10 mouse cellular contexts compared by ENCODE assay signal in genomic region chr11:46848221-46848971, GRCm38 (mm10). TPM values are rescaled to one million over a fixed set of nuclear protein-coding genes. Genes with fewer than 3 reads are reported as not detected.
A peak's percentile ranks its signal among the peaks of the same experiment; 100 is the strongest.
DNase-seq lines count a peak whose midpoint lies in the region; ATAC-seq lines count a peak whose summit lies in the region.
"Had no signal": no experiment of that assay in that cellular context is flagged by ENCODE, and none has a peak within 500 bp of the region (broad histone marks: within the 10 kb centered on the region; RNA-seq: fewer than 3 reads in every experiment).

No protein-coding gene starts in this region.

- H3K9ac ChIP-seq in forebrain, embryonic 15.5 days (replicated peaks) = no peak overlapping the region
- H3K9ac ChIP-seq in stomach, embryonic 16.5 days (ENCODE audit: low read length) = no peak overlapping the region
- H3K9ac ChIP-seq: embryonic facial prominence, embryonic 13.5 days; limb, embryonic 15.5 days had no signal

- 28% methylated on average over 8 of the region's 8 CpGs for WGBS in forebrain, embryonic 15.5 days
- WGBS in stomach, embryonic 16.5 days = 31% methylated on average over 8 of the region's 8 CpGs

- no peaks in the 10 kb centered on the region for H3K9me3 ChIP-seq in forebrain, embryonic 15.5 days
- no peaks in the 10 kb centered on the region for H3K9me3 ChIP-seq in stomach, embryonic 16.5 days (replicated peaks; ENCODE audit: control insufficient read depth, low read length)
- H3K9me3 ChIP-seq: embryonic facial prominence, embryonic 13.5 days; limb, embryonic 15.5 days had no signal

- 0 out of 2 replicates have a peak, but pooled peaks cover 2% of the 10 kb centered on the region for H3K4me1 ChIP-seq in forebrain, embryonic 15.5 days
- no peaks in the 10 kb centered on the region for H3K4me1 ChIP-seq in stomach, embryonic 16.5 days (ENCODE audit: control insufficient read depth, insufficient read depth, low read length)

- H3K27me3 ChIP-seq in forebrain, embryonic 15.5 days = no peaks in the 10 kb centered on the region
- H3K27me3 ChIP-seq in stomach, embryonic 16.5 days (ENCODE audit: control insufficient read depth, insufficient read depth, low read length) = no peaks in the 10 kb centered on the region
- H3K27me3 ChIP-seq: embryonic facial prominence, embryonic 13.5 days; limb, embryonic 15.5 days had no signal

- DNase-seq in cerebellum, postnatal 14 days = peak; percentile 22 to 31
- no peak for DNase-seq in cerebellum, adult 18-20 months
- DNase-seq in 3T3-L1 (ENCODE audit: low read depth, low spot score) = peak; percentile 12
- peak; percentile 21 to 47 for DNase-seq in layer of hippocampus, postnatal 10 days (ENCODE audit: low spot score in 2 of 2)
- DNase-seq in adrenal gland, adult 8-10 months = no peak
- no peak for DNase-seq in yolk sac, embryonic 10.5 days (ENCODE audit: low spot score)

- H3K4me3 ChIP-seq in forebrain, embryonic 15.5 days = no peak overlapping the region
- no peak overlapping the region for H3K4me3 ChIP-seq in stomach, embryonic 16.5 days (replicated peaks; ENCODE audit: low read length)
- H3K4me3 ChIP-seq: embryonic facial prominence, embryonic 13.5 days; limb, embryonic 15.5 days had no signal

- H3K27ac ChIP-seq in forebrain, embryonic 15.5 days (replicated peaks) = no peak overlapping the region
- H3K27ac ChIP-seq in stomach, embryonic 16.5 days (ENCODE audit: low read length) = no peak overlapping the region
- H3K27ac ChIP-seq: embryonic facial prominence, embryonic 13.5 days; limb, embryonic 15.5 days had no signal

- H3K4me2 ChIP-seq in forebrain, embryonic 15.5 days (replicated peaks) = no peak overlapping the region
- H3K4me2 ChIP-seq in stomach, embryonic 16.5 days (ENCODE audit: low read depth, low read length) = no peak overlapping the region
- H3K4me2 ChIP-seq: embryonic facial prominence, embryonic 13.5 days; limb, embryonic 15.5 days had no signal

- no peaks in the 10 kb centered on the region for H3K36me3 ChIP-seq in forebrain, embryonic 15.5 days
- H3K36me3 ChIP-seq in stomach, embryonic 16.5 days (ENCODE audit: control insufficient read depth, insufficient read depth, low read length) = no peaks in the 10 kb centered on the region
- H3K36me3 ChIP-seq: embryonic facial prominence, embryonic 13.5 days; limb, embryonic 15.5 days had no signal

- peak; percentile 92 for ATAC-seq in forebrain, embryonic 15.5 days (replicated peaks)
- ATAC-seq in stomach, embryonic 16.5 days (ENCODE audit: insufficient read depth, low FRiP score) = peak; percentile 74; the same call in 1 of the 2 replicates

RNA-seq across cellular contexts. Expression of gene Timd4, which starts 37.8 kb away (rescaled TPM):
- polyA plus RNA-seq in forebrain, embryonic 15.5 days (2015; fragmentation: Nextera tagmentation; extraction: Ambion mirVana) = not detected in 2 replicates
- not detected for total RNA-seq in layer of hippocampus, postnatal 10 days (2021)
- polyA plus RNA-seq in stomach, embryonic 16.5 days (2015; fragmentation: Nextera tagmentation; extraction: Ambion mirVana) = 0.47 and 0.66 TPM in 2 replicates
- total RNA-seq in adrenal gland, adult 8-10 months (2022) = 1 to 10 TPM in 1 of 4 experiments, under 1 TPM in 3; 0.58 to 1.2 (median 0.76) TPM
- polyA plus RNA-seq: embryonic facial prominence, embryonic 13.5 days had no signal

Comparison
In these comparisons a context has a peak if more than half of its experiments do, and no peak if none do; other contexts are left out.
1. DNase-seq: peak in cerebellum, postnatal 14 days (2 of 2), 3T3-L1 (single experiment) and layer of hippocampus, postnatal 10 days (2 of 2); none in cerebellum, adult 18-20 months (0 of 2), adrenal gland, adult 8-10 months (single experiment) and yolk sac, embryonic 10.5 days (single experiment).